Mouse (Mus musculus) adrenal gland, postnatal 25 days (tissue): Measurements from ENCODE around the gene Tff3. TPM values are rescaled to one million over a fixed set of nuclear protein-coding genes. Genes with fewer than 3 reads are reported as not detected.
A peak's percentile ranks its signal among the peaks of the same experiment; 100 is the strongest.

Source experiments
- DNase-seq: peaks from one replicate; pipeline ENCODE4 v3.0.0; 2021; ENCODE audit warnings: mixed read lengths
- total RNA-seq: library from RNA; stranded (reverse); gene quantifications from 2 replicates; pipeline ENCODE4 v1.2.3, GENCODE M21; 2021

The Tff3 gene
- total RNA-seq, 1 experiment from 2014 or later: not detected

DNA sequence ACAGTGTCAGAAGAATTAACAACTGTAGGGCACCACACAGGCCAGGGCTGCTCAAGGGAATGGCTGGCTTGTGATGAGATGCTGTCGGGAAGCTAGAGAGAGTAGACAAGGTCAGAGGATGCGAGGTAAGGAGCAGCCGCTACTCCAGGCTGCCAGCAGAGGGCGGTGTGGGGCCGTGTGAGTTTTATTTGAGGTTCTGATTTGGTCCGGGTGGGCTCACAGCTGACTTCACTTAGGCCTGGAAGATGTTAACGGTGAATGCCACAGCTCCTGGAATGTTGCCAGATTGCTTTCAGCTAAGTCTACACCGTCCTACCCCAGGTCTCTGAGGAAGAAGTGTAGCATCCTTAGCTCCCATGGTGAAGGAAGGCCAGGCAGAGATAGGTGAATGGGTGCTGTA is 7.5 kb downstream of the Tff3 start:
- DNase-seq: peak; percentile 49

GRCm38 (mm10) chr17:31119429-31119828 is 10.0 kb downstream of the Tff3 start:
- DNase-seq: peak; percentile 79

DNA sequence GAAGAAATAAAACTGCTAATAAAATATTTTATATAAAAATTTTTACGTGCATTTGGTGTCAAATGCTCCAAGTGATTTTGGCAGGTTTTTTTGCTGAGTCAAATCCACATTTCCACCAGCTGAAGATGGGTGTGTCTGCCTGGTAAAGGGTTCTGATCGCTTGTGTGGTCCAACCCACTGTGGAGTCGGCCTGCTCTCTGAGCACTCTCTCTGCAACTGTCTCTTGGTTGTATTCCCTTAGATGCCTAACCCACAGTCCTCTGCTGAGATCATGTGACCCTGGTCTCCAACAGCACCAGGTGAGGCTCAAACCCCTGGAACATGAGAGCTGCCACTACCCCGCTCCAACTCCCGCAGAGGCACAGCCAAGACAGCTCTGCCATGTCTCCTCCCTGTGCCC is 11.5 kb downstream of the Tff3 start:
- no peak for DNase-seq

DNA sequence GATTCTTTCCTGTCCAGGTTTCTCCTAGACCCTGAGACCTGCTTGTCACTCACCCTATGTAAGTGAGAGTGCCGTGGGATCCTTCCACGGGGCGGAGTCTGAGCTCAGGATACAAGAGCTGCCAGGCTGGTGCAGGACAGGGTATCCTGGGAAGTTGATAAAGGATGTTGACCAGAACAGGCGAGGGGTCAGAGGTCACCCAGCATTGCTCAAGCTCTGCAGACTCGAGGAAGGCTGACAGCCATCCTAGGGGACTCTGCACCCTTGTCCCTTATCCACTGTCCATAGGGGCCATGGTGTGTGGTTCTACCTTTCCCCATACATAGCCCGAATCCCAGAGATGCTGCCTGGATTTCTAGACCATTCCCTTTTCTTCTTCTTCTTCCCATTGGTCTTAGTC is 13.4 kb downstream of the Tff3 start:
- DNase-seq: no peak

DNA sequence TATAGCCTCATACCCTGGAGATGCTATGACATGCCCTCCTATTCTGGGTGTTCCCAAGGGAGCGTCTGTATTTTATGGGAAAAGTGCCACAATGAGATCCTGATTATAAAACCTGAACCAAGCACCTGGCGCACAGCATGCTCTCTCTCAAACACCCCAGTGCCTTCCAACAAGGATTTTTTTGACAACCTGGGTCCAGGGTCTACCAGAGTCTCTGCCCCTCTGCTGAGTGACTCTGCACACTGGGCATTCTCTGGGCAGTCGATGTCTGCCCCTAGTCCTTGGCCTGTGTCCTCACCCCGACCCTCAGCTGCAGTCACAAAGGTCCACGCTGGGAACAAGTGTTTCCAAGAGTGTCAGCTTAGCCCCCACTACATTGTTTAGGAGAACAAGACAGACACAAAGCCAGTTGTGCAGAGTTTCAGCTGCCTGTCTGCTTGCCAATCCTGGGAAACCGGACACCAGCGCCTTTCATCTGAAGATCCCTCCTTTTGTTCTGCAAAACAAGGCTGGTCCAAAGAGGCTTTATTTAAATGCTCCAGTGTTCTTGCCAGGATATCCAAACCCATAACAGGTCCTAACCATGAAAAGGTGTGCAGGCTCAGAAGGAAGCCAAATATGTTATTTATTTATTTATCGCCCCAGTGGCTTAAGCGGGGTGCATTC is 16.1 kb downstream of the Tff3 start:
- no peak for DNase-seq

- no peak for DNase-seq
These were observed 21.1 kb downstream of the Tff3 start for GRCm38 (mm10) chr17:31108388-31108787.

GRCm38 (mm10) chr17:31103823-31104222 is 25.6 kb downstream of the Tff3 start:
- DNase-seq: no peak

GRCm38 (mm10) chr17:31103007-31103570 is 26.4 kb downstream of the Tff3 start:
- no peak for DNase-seq

DNA sequence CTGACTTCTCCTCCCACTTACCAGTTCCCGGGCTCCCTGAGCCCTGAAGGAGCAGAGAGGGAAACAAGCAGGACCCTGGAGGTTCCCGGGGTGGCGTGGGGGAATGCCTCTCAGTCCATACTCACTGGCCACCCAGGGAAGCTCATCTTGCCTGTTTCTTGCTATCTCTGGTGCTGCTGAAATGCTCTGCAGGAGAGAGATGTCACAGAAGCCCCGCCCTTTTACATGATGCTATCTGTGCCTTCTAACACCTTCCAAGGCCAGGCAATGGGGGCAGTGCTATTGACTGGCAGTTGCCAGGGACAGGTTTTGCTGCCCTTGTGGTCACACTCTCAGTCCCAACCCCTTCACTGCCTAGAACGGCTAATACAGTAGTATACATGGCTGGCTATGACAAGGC is 30.7 kb downstream of the Tff3 start:
- DNase-seq: no peak

- DNase-seq: no peak
These were observed 32.6 kb downstream of the Tff3 start for GRCm38 (mm10) chr17:31096893-31097292.

GRCm38 (mm10) chr17:31095570-31095969 is 33.9 kb downstream of the Tff3 start:
- DNase-seq: no peak

DNA sequence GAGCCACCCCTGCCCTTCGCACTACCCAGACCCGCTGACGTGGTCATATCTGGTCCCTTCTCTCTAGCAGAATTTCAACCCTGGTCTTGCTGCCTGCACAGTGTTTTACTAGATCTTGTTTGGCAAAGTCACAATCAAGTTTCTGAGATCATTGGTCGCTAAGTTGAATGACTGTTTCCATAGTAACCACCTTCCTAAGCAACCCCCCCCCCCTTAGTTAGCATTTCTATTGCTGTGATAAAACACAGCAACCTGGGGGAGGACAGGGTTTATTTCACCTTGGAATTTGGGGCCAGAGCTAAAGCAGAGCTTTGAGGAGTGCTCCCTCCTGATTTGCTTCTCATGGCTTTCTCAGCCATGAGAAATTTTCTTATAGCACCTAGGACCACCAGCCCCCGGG is 34.7 kb downstream of the Tff3 start:
- no peak for DNase-seq

DNA sequence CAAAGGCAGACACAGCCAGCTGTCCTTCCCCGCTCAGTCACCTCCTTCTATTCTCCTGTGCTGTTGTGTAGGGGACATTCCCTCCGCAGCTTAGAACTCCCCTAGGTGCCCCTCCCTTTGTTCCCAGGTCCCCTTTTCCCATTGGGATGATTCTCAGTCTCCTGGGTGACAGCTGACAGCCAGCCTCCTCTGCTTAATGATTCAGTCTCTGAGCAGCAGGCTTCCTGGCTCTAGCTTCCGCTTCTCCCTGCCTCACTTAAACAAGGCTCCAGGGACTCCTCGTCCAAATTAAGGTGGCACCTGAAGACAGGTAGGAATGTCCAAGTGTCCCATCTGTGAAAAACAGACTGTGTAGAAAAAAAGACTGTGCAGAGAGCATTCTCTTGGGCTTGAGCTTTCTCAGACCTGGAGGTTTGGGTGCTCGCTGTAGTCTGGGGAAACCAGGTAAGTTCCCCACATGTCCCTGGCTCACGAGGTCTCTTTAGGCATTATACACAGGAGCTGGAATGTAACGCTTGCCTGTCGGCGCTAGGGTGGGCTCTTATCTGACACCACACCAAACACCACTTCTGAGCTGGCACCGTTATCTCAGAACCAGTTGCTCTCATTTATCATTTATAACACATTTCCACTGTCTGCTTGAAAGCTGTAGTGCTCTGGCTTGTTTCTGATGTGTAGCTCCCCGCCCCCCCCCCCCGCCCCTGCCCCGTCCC is 38.3 kb downstream of the Tff3 start:
- DNase-seq: no peak

- DNase-seq: no peak
These were observed 39.6 kb downstream of the Tff3 start for GRCm38 (mm10) chr17:31089848-31090247.

DNA sequence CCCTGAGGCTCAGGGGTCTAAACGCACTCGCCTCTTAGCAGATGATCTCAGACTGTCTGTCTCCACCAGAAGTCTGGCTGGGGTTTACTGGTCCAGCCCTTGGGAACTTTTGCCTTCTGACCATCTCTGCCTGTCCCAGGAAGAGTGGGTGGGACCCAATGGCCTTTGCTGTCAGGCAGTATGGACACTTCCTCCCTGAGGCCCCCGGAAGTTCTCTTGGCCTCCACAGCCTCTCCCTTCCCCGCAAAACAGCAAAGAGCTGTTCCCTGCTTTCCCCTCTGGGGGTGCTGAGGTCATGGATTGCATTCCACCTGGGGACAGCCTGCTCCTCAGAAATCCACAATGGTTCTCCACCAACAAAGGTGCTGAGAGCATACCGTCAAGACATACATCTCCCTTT is 40.7 kb downstream of the Tff3 start:
- DNase-seq: no peak

DNA sequence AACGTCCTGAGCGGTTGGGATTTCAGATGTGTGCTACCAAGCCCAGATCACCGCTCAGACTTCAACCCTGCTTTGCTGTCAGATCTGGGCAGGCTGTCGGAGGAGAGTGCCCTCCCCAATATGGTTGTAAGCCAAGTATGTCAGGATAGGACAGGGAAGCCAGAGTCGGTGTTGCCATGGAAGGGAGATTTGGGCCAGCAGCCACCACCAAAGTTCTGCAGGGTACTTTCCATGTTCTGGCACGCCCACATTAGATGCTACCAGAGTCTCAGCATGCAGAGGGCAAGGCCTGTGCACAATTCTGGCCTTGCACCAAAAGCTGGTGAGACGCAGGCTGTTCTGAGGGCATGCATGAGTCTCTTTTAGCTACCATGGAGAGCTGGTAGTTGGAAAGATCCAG is 43.2 kb downstream of the Tff3 start:
- no peak for DNase-seq

DNA sequence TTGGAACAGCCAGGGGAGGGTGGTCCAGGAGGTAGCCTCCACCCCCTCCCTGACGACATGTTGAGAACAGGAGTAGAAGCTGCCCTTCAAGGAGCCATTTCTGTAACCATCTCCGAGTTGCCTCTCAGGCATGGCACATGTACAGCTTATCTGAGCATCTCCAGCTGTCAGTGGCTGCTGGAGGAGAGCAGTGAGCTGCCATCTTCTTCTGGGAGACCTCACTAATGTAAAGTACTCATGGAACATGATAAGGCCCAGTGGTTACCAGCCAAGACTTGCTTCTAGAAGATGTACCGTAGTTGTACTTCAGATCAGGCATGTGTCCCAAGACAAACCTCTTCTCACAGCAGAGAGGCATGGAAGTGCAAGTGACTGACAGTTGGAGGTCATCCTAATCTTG is 43.9 kb downstream of the Tff3 start:
- no peak for DNase-seq

- no peak for DNase-seq
These were observed 47.0 kb downstream of the Tff3 start for GRCm38 (mm10) chr17:31082296-31083078.

- no peak for DNase-seq
These were observed 50.2 kb downstream of the Tff3 start for GRCm38 (mm10) chr17:31079078-31079840.

DNA sequence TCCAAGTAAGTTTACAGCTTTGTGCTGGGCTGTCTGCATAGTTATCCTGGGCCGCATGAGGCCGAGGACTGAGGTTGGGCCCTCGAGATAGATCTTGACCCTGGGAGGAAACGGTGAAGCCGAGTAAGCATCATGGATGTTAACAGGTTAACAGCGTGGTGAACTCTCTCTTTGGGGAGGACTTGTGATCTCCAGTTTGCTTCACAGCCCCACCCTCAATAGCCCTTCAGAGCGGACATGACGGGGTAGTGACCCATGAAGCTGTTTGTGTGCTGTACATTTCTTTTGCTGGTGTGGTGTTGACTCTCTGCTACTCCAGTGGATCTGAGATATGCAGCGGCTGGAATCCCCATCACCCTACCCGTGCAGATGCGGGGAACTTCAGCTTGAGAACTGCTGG is 50.9 kb downstream of the Tff3 start:
- DNase-seq: no peak

DNA sequence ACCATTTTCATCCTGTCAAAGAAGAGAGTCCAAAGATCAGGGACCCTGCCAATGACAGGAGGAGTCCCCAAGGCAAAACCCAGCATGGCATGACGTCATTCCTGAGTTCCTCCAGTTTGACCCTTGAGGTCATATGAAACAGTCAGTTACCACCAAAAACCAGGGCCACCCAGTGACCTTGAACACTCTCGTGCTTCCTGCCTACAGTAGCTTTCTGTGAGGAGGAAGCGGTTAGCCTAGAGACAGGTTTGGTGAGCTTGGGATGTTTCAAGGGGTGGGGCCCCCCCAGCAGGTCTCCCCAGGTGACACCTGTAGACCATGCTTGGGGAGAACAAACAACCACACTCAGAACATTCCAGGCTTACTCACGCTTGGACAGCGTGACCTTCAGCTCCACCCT is 51.9 kb downstream of the Tff3 start:
- DNase-seq: no peak

DNA sequence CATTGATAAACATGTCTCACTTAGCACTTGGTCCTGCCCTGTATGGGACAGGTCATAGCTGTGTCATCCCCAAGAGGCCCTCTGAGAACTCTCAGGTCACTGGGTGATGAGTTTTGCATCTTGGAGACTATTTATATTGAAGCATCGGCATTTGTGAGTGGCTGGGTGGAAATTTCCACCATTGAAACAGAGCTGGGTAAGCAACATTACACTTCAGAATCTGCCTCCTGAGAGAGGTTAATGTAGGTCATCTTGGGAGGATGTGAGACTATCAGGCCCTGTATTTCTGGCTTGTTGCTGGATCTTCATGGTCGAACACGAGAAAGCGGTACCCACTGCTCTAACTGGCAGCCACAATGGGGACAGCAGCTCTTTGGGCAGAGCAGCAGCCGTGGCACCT is 54.0 kb downstream of the Tff3 start:
- DNase-seq: no peak
